Mouse (Mus musculus) liver, adult 2 months (tissue): ENCODE data around the gene Anks1b.

Experiments used
- CTCF ChIP-seq: fragments of 200-500 bp; IDR thresholded peaks from 2 replicates; pipeline ENCODE4 v1.5.1; 2011; ENCODE audit warnings: low read depth, low read length, control low read depth
- POLR2A ChIP-seq: fragments of 200-500 bp; IDR thresholded peaks from 2 replicates; pipeline ENCODE4 v1.6.1; 2011; ENCODE audit warnings: low read length, control low read depth; ENCODE audit not compliant: insufficient read depth; ENCODE audit errors: extremely low read depth

- TF ChIP-seq CTCF (no peak), POLR2A (no peak)
These were observed 810.5 kb downstream of the Anks1b start for GRCm38 (mm10) chr10:90683813-90684212.
